8 mouse cellular contexts compared by ENCODE assay signal in genomic region chr16:32246351-32246791, GRCm38 (mm10). TPM values are rescaled to one million over a fixed set of nuclear protein-coding genes. Genes with fewer than 3 reads are reported as not detected.
DNase-seq lines count a peak whose midpoint lies in the region; ATAC-seq lines count a peak whose summit lies in the region.

No protein-coding gene starts in this region.

- no peaks in the 10 kb centered on the region for H3K9me3 ChIP-seq in limb, embryonic 12.5 days
- H3K9me3 ChIP-seq in midbrain, embryonic 13.5 days: no peaks in the 10 kb centered on the region
- no peaks in the 10 kb centered on the region for H3K9me3 ChIP-seq in stomach, embryonic 14.5 days (ENCODE audit: control insufficient read depth, low read depth, low read length)

- H3K36me3 ChIP-seq in limb, embryonic 12.5 days: peaks cover 4% of the 10 kb centered on the region; the same call in 1 of the 2 replicates
- H3K36me3 ChIP-seq in midbrain, embryonic 13.5 days: no peaks in the 10 kb centered on the region
- no peaks in the 10 kb centered on the region for H3K36me3 ChIP-seq in stomach, embryonic 14.5 days (ENCODE audit: control insufficient read depth, insufficient read depth, low read length)

- H3K27ac ChIP-seq in limb, embryonic 12.5 days: peak overlapping the region; percentile 95
- H3K27ac ChIP-seq in midbrain, embryonic 13.5 days: peak overlapping the region; percentile 94
- H3K27ac ChIP-seq in stomach, embryonic 14.5 days (ENCODE audit: low read length): peak overlapping the region; percentile 89

- no peaks in the 10 kb centered on the region for H3K27me3 ChIP-seq in limb, embryonic 12.5 days
- no peaks in the 10 kb centered on the region for H3K27me3 ChIP-seq in midbrain, embryonic 13.5 days
- H3K27me3 ChIP-seq in stomach, embryonic 14.5 days (ENCODE audit: control insufficient read depth, insufficient read depth, low read length): no peaks in the 10 kb centered on the region

- peaks cover 25% of the 10 kb centered on the region for H3K4me1 ChIP-seq in limb, embryonic 12.5 days (replicated peaks)
- H3K4me1 ChIP-seq in midbrain, embryonic 13.5 days (replicated peaks): peaks cover 30% of the 10 kb centered on the region
- H3K4me1 ChIP-seq in stomach, embryonic 14.5 days (ENCODE audit: control insufficient read depth, insufficient read depth, low read length): peaks cover 13% of the 10 kb centered on the region; the same call in 1 of the 2 replicates

- WGBS in limb, embryonic 12.5 days: under 1% methylated on average over 41 of the region's 41 CpGs
- WGBS in midbrain, embryonic 13.5 days: under 1% methylated on average over 39 of the region's 41 CpGs
- under 1% methylated on average over 40 of the region's 41 CpGs for WGBS in stomach, embryonic 14.5 days

- H3K4me3 ChIP-seq in limb, embryonic 12.5 days (replicated peaks): peak overlapping the region; percentile 83
- peak overlapping the region; percentile 94 for H3K4me3 ChIP-seq in midbrain, embryonic 13.5 days (replicated peaks)
- peak overlapping the region; percentile 77 for H3K4me3 ChIP-seq in stomach, embryonic 14.5 days (ENCODE audit: low read depth, low read length)

- peak; percentile 53 for DNase-seq in right cerebral cortex, adult 18-20 months
- no peak for DNase-seq in right cerebral cortex, postnatal 25 days
- DNase-seq in cerebellum, adult 9-10 months: peak; percentile 65

- ATAC-seq in frontal cortex, adult (ENCODE audit: low TSS enrichment): peak; percentile 48
- peak; percentile 46 for ATAC-seq in inflammation-experienced regulatory T-cells, adult 6 months
- peak; percentile 50 for ATAC-seq in limb, embryonic 12.5 days (ENCODE audit: insufficient number of reproducible peaks, insufficient read depth, low FRiP score, low TSS enrichment, low read depth)
- peak; percentile 70 for ATAC-seq in midbrain, embryonic 13.5 days
- ATAC-seq in stomach, embryonic 14.5 days (ENCODE audit: insufficient number of reproducible peaks, insufficient read depth, low FRiP score, low read depth): peak; percentile 33

- peak overlapping the region; percentile 60 for H3K4me2 ChIP-seq in limb, embryonic 12.5 days
- peak overlapping the region; percentile 76 for H3K4me2 ChIP-seq in midbrain, embryonic 13.5 days (replicated peaks)
- peak overlapping the region; percentile 62 for H3K4me2 ChIP-seq in stomach, embryonic 14.5 days (replicated peaks; ENCODE audit: low read depth, low read length)

- peak overlapping the region; percentile 91 for H3K9ac ChIP-seq in limb, embryonic 12.5 days (replicated peaks)
- peak overlapping the region; percentile 93 for H3K9ac ChIP-seq in midbrain, embryonic 13.5 days (replicated peaks)
- peak overlapping the region; percentile 83 for H3K9ac ChIP-seq in stomach, embryonic 14.5 days (replicated peaks; ENCODE audit: low read depth, low read length)

RNA-seq across cellular contexts. Expression of gene Fbxo45, which starts 0.6 kb away (rescaled TPM):
- 1 to 10 TPM; 5.1 to 5.7 (median 5.5) TPM for polyA plus RNA-seq in inflammation-experienced regulatory T-cells, adult 6 months (2017; shearing (Covaris generic))
- polyA plus RNA-seq in limb, embryonic 12.5 days (2016; fragmentation: Nextera tagmentation; extraction: Ambion mirVana): 20.1 and 23.9 TPM in 2 replicates
- 8.3 and 8.4 TPM in 2 replicates for polyA plus RNA-seq in midbrain, embryonic 13.5 days (2015; fragmentation: Nextera tagmentation; extraction: Ambion mirVana)
- polyA plus RNA-seq in stomach, embryonic 14.5 days (2014; fragmentation: Nextera tagmentation; extraction: Ambion mirVana): 8.0 and 8.9 TPM in 2 replicates

RNA-seq across cellular contexts. Expression of gene Wdr53, which starts 0.7 kb away (rescaled TPM):
- 10 to 100 TPM; 16.3 to 19.8 (median 16.7) TPM for polyA plus RNA-seq in inflammation-experienced regulatory T-cells, adult 6 months (2017; shearing (Covaris generic))
- 18.4 and 19.0 TPM in 2 replicates for polyA plus RNA-seq in limb, embryonic 12.5 days (2016; fragmentation: Nextera tagmentation; extraction: Ambion mirVana)
- 15.6 and 16.2 TPM in 2 replicates for polyA plus RNA-seq in midbrain, embryonic 13.5 days (2015; fragmentation: Nextera tagmentation; extraction: Ambion mirVana)
- polyA plus RNA-seq in stomach, embryonic 14.5 days (2014; fragmentation: Nextera tagmentation; extraction: Ambion mirVana): 19.7 and 21.3 TPM in 2 replicates

RNA-seq across cellular contexts. Expression of gene Smco1, which starts 24.9 kb away (rescaled TPM):
- polyA plus RNA-seq in inflammation-experienced regulatory T-cells, adult 6 months (2017; shearing (Covaris generic)): not detected
- not detected in 2 replicates for polyA plus RNA-seq in limb, embryonic 12.5 days (2016; fragmentation: Nextera tagmentation; extraction: Ambion mirVana)
- 0.14 and 0.15 TPM in 2 replicates for polyA plus RNA-seq in midbrain, embryonic 13.5 days (2015; fragmentation: Nextera tagmentation; extraction: Ambion mirVana)
- polyA plus RNA-seq in stomach, embryonic 14.5 days (2014; fragmentation: Nextera tagmentation; extraction: Ambion mirVana): not detected in 2 replicates

RNA-seq across cellular contexts. Expression of gene Rnf168, which starts 30.9 kb away (rescaled TPM):
- 10 to 100 TPM in 2 of 3 experiments, 1 to 10 TPM in 1; 7.9 to 11.2 (median 10.6) TPM for polyA plus RNA-seq in inflammation-experienced regulatory T-cells, adult 6 months (2017; shearing (Covaris generic))
- polyA plus RNA-seq in limb, embryonic 12.5 days (2016; fragmentation: Nextera tagmentation; extraction: Ambion mirVana): 35.7 and 39.7 TPM in 2 replicates
- 26.9 and 29.7 TPM in 2 replicates for polyA plus RNA-seq in midbrain, embryonic 13.5 days (2015; fragmentation: Nextera tagmentation; extraction: Ambion mirVana)
- 28.0 and 28.3 TPM in 2 replicates for polyA plus RNA-seq in stomach, embryonic 14.5 days (2014; fragmentation: Nextera tagmentation; extraction: Ambion mirVana)
